Mouse (Mus musculus) brown adipose tissue, adult 24 weeks (tissue): ENCODE measurements around the gene Cfi. TPM values are rescaled to one million over a fixed set of nuclear protein-coding genes. Genes with fewer than 3 reads are reported as not detected.

Source experiments
- H3K27ac ChIP-seq: fragments of 200-500 bp; replicated peaks from 2 replicates; pipeline ENCODE4 v1.5.1; 2012; ENCODE audit warnings: low read depth, mild to moderate bottlenecking, low read length
- H3K4me1 ChIP-seq: fragments of 200-500 bp; 2 replicates; pipeline ENCODE4 v1.6.1; 2012; ENCODE audit warnings: low read length, mixed read lengths; ENCODE audit not compliant: control insufficient read depth, insufficient read depth, insufficient read length
- H3K4me3 ChIP-seq: fragments of 200-500 bp; 2 replicates; pipeline ENCODE4 v1.5.1; 2012; ENCODE audit warnings: low read depth, mild to moderate bottlenecking, low read length, moderate library complexity; ENCODE audit not compliant: insufficient read depth
- polyA plus RNA-seq: library from polyadenylated mRNA; stranded (reverse); fragments of >200 nt; gene quantifications from 2 replicates; pipeline ENCODE4 v1.2.4, GENCODE M21; 2012; ENCODE audit not compliant: missing spikeins, insufficient read depth, insufficient read length

Gene Cfi
- not detected in 2 replicates for polyA plus RNA-seq

DNA sequence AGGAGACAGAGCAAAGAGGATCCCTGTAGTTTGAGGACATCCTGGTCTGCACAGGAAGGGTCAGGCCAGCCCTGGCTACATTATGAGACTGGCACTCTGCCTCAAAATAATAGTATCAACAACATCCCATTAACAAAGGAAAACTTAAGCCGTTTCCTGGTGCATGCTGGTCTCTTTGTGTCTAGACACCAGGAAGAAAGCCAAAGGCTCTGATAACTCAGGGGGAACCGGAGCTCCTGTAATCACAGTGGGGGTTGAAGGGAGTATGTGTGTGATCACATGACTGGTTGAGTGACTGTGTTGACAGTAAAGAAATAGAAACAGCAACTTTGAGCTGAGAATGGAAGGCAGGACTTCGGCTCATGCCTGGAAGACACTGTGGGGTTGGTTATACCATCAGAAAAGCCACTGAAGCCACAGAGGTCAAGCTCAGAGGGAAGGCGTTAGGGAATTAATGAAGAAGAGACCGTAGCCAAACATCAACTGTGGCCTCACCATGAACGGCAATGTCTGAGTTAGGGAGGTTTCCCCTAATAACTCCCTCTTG, at the start of gene Cfi:
Gene Cfi, plus strand, starts transcription at position 497 of the 547 bp plus-strand sequence.
- no peak within 1 kb of the TSS for H3K27ac ChIP-seq
- H3K4me3 ChIP-seq: no peak within 1 kb of the TSS

DNA sequence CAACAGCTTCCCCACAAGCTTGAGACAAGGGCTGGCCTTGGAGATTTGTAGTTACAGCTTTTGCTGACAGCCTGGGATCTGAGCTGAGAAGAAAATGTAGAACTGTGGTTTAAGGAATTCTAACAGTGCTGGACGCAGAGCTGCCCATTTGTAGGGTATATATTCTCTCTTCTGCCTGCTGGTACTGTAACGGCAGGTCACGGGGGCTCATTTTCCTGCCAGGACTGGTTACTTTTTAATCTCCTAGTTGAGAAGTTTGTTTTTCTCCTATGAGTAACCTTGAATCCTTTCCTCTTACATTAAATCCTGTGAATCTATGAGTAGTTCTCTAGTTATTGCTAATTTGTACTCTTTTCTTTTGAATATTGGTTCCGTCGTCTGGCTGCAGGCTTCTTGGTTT, 41.9 kb upstream of the Cfi start:
- Histone ChIP-seq H3K27ac (no peak overlapping the region), H3K4me3 (no peak overlapping the region), H3K4me1 (no peaks in the 10 kb centered on the region)

More for the DNA sequence above, at the start of gene Cfi:
- no peaks in the 10 kb centered on the region for H3K4me1 ChIP-seq

DNA sequence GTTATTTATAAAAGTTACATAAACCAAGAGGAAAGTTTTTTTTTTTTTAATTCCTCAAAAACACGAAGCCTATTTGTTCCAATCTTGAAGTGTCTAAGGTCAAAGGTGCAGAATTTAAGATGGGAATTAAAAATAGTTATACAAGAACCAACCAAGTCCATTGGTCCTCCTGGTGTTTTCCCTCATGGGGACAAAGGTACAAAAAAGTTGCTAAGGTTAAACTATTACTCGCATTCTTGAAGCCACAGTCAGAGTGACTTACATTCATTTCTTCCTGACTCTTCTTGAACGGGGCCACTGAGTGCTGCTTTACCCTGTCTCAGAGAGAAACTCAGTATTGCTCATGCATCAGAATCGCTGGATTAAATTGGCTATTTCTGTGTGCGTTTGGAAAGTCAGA, 38.3 kb upstream of the Cfi start:
- no peak overlapping the region for H3K4me3 ChIP-seq
- no peaks in the 10 kb centered on the region for H3K4me1 ChIP-seq
- H3K27ac ChIP-seq: no peak overlapping the region

DNA sequence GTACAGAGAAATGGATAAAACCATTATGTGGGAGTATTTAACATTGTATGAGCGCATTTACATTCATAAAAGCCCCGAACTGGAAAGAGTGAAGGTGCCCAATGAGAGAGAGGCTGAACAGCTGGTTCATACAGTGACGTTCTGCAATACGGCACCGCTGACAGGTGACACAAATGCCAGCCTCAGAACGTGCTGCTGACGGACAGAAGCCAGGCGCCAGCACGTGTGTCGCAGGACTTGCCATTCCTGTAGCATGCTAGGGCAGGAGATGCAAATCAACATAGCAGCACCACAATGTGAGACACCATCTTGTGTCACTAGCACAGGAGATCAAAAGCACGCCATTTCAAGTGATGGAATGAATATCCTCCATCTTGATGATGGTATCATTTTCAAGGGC, 37.1 kb upstream of the Cfi start:
- H3K4me1 ChIP-seq: no peaks in the 10 kb centered on the region
- H3K4me3 ChIP-seq: no peak overlapping the region
- no peak overlapping the region for H3K27ac ChIP-seq

DNA sequence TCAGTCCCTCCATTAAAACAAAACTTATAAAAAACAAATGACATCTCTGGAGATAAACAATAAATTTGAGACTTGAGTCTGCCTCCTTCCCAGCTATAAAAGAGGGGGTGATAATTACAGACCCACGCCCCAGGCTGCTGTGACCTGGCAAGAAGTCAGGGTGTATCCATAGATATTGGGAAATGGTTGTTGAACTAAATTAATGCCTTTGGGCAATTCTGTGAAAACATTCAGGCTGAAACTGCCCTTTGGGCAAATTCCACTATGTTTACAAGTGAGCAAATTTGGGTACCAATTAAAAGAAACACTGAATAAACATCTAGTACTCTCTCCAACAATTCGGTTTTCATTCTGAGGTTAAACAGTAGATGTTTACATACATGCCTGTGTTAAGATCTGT, 36.7 kb upstream of the Cfi start:
- no peaks in the 10 kb centered on the region for H3K4me1 ChIP-seq
- no peak overlapping the region for H3K4me3 ChIP-seq
- no peak overlapping the region for H3K27ac ChIP-seq

DNA sequence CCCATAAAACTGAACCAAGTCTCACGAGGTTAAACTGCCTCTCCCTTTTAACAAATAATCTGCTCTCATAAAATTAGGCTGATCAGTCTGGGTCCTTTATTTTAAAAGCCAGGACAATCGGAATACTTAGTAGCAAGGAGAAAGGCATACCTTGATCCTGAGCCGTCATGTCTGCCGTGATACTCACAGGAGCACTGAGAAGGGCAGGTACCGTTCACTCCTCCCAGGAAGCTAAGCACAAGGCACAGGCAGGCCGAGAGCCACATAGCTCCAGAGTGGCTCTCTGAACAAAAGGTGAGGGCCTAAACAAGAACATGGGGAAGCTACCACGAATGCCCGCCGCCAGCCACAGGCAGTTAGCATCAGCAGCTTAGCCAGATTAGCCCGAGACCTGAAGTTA, 31.9 kb upstream of the Cfi start, which contains the start of gene Lrit3:
Gene Lrit3, minus strand, starts transcription at position 266 of the 400 bp plus-strand sequence.
- Histone ChIP-seq H3K4me1 (no peaks in the 10 kb centered on the region), H3K27ac (no peak within 1 kb of the TSS), H3K4me3 (no peak within 1 kb of the TSS)

DNA sequence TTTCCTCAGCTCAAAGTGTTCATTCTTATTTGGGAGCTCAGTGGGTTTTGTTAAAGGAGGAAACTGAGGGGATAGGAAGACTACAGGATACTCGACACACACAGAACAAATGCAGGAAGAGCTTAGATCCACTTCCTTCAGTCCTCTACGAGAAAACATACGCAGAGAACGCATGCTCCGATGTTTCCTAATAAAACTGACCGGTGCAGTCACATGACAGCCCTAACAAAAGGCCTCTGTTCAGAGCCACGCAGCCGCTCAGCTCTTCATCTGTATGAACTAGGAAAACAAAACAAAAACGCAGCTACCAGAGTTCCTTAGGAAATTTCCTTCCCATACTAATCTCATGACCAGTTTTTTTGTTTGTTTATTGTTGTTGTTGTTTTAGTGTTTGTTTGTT, 14.8 kb upstream of the Cfi start:
- H3K27ac ChIP-seq: peak overlapping the region; percentile 49; the same call in 1 of the 2 replicates
- H3K4me3 ChIP-seq: no peak overlapping the region
- no peaks in the 10 kb centered on the region for H3K4me1 ChIP-seq

DNA sequence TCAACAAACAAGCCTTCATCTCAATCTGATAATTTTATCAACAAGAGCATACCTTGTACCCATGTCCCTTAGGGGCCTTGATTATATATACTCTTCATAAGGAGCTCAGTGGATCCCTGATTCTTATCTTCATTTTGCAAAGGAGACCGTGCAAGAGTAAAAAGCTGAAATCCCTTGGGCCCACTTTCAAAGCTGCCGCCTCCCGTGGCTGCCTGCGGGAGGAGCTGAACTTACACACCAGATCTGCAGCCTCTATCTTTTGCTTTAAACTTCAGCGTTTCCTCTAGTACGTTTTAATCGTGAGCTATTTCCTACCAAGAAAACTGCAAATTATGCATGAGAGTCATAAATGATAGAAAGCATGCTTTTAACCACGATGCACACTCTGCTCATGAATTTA, 13.9 kb upstream of the Cfi start:
- Histone ChIP-seq H3K4me1 (no peaks in the 10 kb centered on the region), H3K4me3 (no peak overlapping the region), H3K27ac (no peak overlapping the region)

DNA sequence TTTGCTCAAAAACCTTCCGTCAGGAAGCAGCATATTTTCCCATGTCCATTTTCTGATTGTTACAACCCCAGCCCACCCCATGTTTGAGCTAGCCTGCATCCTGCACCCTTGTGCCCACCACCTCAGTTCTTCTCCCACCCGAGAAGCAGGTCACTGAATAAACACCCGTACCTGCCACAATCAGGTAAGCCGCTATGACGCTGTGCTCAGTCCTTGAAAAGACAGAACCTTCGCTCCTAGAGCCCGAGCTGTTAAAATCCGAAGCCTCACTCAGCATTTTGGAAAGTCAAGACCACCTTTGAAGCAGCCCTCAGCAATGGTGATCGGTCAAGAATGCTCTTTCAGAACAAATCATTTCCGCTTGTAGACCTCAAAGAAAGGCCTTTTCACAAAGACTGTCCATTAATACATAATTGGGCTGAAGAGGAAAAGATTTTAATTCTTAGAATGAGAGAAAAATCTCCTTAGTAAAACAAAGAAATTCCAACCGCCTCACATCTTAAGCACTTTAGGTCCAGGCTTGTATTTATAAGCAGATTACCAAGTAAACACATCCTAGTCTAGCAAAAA, 13.4 kb upstream of the Cfi start, which contains the start of gene Rrh:
Gene Rrh, minus strand, starts transcription at position 382 of the 570 bp plus-strand sequence.
- Histone ChIP-seq H3K27ac (no peak within 1 kb of the TSS), H3K4me1 (no peaks in the 10 kb centered on the region), H3K4me3 (no peak within 1 kb of the TSS)

DNA sequence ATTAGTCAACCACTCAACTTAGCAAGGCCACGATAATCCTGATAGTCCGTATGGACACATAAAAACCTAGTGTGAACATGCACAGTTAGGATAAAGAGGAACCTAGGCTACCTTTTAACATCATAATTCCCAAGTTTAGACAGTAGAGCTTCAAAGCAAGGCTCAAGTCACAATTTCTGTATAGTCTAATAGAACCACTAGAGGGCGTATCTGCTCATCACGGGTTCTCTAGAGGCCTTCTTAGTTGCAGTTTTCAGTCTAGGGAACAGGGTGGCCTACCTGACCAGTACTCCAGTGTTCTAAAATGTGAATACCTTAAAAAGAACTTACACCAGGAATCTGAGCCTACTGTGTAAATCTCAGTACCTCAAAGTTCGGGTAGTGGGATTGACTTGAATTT, 12.4 kb upstream of the Cfi start:
- Histone ChIP-seq H3K4me1 (no peaks in the 10 kb centered on the region), H3K4me3 (no peak overlapping the region), H3K27ac (no peak overlapping the region)

DNA sequence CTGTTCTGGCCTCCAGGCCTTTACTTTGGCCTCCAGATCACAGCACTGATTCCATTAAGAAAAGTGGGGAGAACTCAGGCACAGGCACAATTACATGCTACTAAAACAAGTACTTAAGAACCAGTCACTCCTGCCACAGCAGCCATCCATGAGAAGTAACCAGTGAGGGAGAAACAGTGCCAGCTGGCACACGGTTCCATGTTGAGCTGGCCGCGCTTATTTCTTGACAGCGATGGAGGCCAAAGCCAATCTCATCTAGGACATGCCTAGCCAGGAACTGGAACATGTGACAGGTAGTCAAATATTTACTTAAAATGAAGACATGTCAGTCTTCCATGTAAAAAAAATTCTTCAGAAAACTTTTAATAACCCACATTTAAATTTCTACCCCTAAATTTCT, 11.5 kb upstream of the Cfi start:
- Histone ChIP-seq H3K4me3 (no peak overlapping the region), H3K4me1 (no peaks in the 10 kb centered on the region), H3K27ac (no peak overlapping the region)

DNA sequence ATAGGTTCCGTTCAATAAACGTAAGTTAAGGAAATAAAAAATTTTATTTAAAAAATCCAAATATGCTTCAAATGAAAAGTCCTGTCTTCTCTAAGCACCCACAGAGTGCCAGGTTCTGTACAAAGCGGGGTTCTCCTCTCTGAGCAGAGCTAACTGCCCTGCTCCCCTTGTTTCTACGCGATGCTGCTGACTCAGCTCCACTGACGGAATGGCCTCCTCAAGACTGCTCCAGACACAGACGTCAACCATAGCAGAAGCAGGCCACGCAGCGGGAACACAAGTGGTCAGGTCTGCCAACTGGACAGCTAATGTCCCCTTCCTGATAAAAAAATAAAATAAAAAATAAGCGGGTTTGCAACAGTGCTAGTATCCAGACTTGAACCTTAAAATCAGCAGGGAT, 10.8 kb upstream of the Cfi start:
- H3K27ac ChIP-seq: no peak overlapping the region
- H3K4me3 ChIP-seq: no peak overlapping the region
- H3K4me1 ChIP-seq: no peaks in the 10 kb centered on the region

DNA sequence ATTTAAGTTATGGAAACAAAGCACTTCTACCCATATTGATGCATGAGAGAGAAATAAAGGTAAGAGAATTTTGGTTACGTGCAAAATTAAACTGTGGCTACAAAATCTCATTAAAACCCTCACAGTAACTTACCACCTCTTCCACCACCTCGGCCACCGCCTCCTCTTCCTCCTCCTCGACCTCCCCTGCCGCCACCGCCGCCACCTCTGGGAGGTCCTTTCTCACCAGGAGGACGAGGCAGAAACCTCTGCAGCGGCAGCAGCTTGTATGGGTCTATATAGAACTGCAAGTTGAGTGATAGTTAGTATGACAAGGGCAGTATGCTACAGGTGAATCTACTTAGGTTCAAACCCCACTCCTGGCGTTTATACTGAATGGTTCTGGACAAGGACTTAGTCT, 9.0 kb upstream of the Cfi start:
- Histone ChIP-seq H3K4me3 (no peak overlapping the region), H3K27ac (no peak overlapping the region), H3K4me1 (no peaks in the 10 kb centered on the region)

DNA sequence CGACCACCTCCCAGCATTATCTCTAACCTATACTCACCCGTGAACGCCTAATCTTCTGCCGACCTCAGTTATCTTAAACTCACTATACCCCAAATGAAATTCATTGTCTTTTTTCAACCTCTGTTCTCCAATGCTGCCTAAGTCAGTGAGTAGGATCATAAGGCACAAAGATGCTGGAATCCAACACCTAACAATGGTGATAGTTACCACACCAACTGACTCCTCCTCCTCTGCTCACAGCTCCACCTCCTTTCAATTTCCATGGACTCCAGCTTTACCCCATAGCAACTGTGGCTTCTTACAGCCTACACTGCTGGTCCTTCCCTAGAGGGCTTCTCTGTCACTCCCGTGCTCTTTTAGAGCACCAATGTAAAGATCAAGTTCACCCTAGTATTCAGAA, 8.0 kb upstream of the Cfi start:
- no peak overlapping the region for H3K27ac ChIP-seq
- no peak overlapping the region for H3K4me3 ChIP-seq
- H3K4me1 ChIP-seq: no peaks in the 10 kb centered on the region

DNA sequence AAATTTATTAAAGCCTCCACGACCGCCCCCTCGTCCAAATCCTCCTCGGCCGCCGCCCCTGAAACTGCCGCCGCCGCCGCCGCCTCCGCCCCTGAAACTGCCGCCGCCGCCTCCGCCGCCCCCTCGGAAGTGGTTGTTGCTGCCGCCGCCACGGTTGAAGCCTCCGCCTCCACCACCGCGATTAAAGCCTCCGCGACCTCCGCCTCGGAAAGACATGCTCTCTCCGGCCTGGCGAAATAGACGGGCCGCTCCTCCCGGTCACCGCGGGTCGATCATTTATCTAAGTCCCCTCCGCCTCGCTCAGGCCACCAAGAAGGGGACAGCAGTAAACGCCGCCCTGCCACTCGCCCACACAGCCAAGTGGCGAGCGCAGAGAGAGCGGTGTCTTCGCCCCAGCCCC, 5.1 kb upstream of the Cfi start:
- Histone ChIP-seq H3K4me3 (peak overlapping the region; percentile 82), H3K4me1 (no peaks in the 10 kb centered on the region), H3K27ac (peak overlapping the region; percentile 82)

DNA sequence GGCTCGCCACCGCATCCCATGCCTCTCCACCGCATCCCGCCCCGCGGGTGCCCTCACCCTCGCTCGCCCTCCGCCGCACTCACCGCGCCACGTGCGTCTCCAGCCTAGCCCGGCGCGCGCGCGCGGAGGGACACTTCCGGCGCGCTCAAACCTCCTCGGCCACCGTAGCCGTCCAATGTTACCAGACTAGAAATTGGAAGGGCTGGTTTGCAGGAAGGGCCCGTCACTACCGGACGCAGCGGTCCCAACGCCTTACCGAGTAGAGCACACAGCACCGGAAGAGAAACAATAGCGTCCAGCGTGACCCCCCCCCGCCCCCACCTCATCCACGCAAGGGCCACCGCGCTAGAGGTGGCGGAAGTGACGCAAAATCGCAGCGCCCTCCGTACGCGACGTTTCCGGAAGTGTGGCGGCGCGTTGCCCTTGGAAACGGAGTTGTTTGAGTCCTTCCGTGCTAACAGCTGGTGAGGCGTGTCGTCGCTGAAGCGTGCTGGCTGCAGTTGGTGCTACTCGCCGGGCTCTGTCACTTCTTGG, 4.6 kb upstream of the Cfi start, which contains the start of gene Gar1:
Gene Gar1, minus strand, starts transcription at position 362 of the 534 bp plus-strand sequence.
- H3K27ac ChIP-seq: peak within 1 kb of the TSS; percentile 82
- H3K4me1 ChIP-seq: no peaks in the 10 kb centered on the region
- H3K4me3 ChIP-seq: peak within 1 kb of the TSS; percentile 82
